Mouse (Mus musculus) cerebellum, adult 11-12 months (tissue): ENCODE results near the gene Tmem189.
"Not testable (repeated sequence)": the region's sequence is repeated elsewhere in the genome, so short reads cannot be mapped to it uniquely, and the experiment has no call there.

ENCODE experiments used
- DNase-seq: peaks from one replicate; pipeline ENCODE4 v3.0.0; 2022

Gene Tmem189

GRCm38 (mm10) chr2:167646411-167646810, 43.2 kb downstream of the Tmem189 start:
- DNase-seq, result no peak

- not testable (repeated sequence) for DNase-seq
Observed at GRCm38 (mm10) chr2:167643356-167644052, 46.1 kb downstream of the Tmem189 start.

DNA sequence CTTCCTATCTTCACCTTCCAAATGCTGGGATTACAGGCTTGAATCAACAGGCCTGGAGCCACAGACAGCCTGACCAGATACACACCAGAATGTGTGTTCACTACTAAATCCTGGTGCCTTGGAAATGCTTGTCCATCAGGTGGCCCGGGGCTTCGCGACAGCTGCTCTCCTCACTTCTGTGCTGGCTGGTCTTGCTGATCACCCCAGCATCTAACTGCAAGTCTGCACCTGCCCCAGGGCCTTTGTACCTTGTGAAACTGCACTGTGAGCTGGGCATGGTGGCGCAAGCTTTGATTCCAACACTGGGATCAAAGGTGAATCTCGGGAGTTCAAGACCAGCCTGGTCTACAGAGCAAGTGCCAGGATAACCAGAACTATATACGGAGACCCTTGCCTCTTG, 47.5 kb downstream of the Tmem189 start:
- no peak for DNase-seq

DNA sequence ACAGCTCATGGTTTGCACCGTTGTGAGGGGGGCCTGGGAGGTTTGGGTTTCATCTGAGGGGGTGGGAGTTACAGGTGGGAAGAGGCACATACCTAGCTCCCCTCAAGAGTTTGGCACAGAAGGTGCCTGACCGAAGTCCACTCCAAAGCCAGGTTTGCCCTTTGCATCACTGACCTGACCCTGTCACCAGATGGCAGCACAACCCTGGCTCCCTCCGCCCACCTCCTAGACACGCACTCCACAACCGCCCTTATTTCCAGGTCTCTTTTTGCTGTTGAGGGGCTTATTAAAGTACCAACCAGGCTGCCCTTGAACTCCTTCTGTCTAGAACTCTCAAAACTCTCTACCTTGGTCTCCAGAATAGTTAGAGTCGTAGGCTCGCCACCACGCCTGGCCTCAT, 48.3 kb downstream of the Tmem189 start:
- DNase-seq, result no peak

- no peak for DNase-seq
Observed at GRCm38 (mm10) chr2:167640279-167640678, 49.3 kb downstream of the Tmem189 start.

- peak; percentile 56 for DNase-seq
Observed at GRCm38 (mm10) chr2:167634865-167635512, 54.6 kb downstream of the Tmem189 start.

- peak; percentile 97 for DNase-seq
Observed at GRCm38 (mm10) chr2:167634338-167634770, 55.3 kb downstream of the Tmem189 start.

- DNase-seq, result peak; percentile 66
Observed at GRCm38 (mm10) chr2:167633537-167633872, 56.1 kb downstream of the Tmem189 start.

DNA sequence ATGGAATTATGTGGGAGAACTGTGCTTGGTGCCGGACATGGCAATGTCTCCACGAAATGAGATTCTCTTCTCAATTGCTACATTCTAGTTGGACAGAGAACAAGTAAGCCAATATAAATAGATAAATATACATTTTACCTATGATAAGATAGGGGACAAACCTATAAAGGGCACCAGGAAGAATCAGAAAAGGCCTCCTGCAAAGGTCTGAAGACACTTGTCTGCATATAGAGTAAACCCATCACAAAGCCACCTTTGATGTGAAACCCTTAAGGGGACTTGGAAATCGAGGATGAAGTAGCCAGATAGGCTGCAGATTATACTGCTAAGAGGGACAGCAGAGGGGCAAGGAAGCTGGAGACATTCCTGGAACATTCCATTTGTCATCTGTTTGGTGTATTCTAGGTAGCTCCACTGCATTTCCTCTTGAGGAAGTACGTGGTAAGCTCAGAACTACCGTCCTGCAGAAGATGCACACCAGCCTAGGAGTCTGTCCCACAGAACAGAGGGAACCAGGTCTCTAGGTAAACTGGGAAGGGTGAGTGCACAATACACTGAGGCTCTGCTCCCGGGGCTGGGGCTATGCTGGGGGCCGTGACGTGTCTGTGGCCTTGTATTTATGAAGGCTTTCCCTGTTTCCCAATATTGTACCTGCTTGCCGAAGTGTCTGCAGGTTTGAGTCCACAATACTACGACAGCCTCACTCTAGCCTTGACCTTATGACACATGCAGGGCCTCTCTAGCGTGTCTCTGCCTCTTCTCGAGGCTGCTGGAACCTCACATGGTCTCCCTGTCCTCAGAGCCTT, 56.7 kb downstream of the Tmem189 start:
- peak; percentile 60 for DNase-seq

GRCm38 (mm10) chr2:167631591-167632448, 57.8 kb downstream of the Tmem189 start, which contains the start of gene Ube2v1:
Gene Ube2v1 (minus strand): TSS chr2:167632095.
- peak; percentile 99 for DNase-seq

- DNase-seq, result peak; percentile 72
Observed at GRCm38 (mm10) chr2:167631181-167631590, 58.4 kb downstream of the Tmem189 start.

DNA sequence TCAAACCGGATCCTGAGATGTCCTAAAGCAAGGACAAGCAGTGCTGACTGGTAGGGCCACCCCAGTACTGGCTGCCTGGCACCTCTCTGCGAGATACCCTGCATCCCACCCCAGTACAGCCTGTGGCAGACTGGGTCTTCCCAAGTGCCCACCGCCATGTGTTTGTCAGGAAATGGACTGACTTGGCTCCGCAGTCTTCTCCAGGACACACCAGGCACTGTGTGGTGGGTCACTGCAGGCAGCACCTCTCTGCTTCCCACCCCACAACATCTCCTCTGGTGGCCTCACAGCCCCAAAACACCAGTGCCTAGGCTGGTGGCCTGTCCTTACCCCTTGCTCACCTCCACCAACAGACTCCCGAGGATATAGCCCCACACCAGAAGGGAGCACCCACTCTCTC, 59.2 kb downstream of the Tmem189 start:
- DNase-seq, result peak; percentile 54

- DNase-seq, result peak; percentile 44
Observed at GRCm38 (mm10) chr2:167629665-167630209, 59.9 kb downstream of the Tmem189 start.

DNA sequence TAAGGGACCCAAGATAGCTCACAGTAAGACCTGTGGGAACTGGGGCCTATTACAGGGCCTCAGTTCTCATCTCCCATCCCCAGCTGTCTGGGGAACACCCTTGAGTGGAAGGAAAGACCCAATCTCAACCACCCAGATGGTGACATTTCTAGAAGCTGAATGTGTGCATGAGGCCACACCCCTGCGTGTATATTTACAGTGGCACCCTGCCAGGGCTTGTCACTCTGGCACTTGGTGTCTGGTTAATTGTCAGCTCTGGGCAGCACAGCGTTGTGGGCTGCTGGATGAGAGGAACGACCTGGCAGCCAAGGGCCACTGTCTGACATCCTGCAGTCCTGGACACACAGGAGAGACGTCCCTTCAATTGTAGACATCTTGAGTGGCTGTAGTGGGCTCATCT, 60.8 kb downstream of the Tmem189 start:
- DNase-seq, result peak; percentile 64

DNA sequence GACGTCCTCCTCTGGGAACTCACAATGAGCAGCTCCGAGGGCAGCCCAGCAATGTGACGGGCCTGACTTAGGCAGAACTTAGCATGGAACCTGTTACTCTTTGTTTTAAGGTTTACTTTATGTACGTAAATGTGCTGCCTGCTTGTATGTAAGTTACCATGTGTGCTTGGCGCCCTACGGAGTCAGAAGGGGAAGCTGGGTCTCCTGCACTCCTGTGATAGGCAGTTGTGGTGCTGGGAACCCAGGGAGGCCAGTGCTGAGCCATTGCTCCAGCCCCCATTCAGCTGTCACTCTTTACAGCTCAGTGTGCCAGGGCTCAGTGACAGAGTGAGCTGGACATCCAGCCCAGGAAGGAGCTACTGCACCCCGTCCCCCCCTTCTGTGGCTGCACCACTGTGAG, 62.6 kb downstream of the Tmem189 start:
- no peak for DNase-seq

GRCm38 (mm10) chr2:167625670-167626069, 64.0 kb downstream of the Tmem189 start:
- peak; percentile 35 for DNase-seq

DNA sequence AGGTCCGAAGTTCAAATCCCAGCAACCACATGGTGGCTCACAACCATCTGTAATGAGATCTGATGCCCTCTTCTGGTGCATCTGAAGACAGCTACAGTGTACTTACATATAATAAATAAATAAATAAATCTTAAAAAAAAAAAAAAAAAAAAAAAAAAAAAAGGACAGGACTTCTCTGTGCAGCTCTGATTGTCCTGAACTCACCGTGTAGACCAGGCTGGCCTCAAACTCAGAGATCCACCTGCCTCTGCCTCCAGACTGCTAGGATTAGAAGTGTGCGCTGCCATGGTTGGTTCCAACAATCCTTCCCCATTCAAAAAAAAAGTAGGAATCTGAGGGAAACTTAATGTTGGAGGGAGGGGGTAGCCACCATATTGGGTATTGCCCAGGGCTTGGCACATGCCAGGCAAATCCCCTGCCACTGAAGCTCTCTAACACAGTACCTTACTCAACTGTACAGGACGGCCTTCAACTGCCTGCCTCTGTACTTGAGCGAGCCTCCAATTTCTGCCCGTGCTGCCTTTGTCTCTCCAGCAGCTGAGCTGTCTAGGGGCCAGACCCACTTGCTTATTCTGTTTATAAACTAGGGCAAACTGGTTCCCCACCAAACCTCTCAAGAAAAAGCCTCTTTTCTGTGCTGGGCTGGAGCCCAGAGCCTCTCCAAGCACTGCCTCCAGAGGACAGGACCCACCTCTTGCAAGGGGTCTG, 65.1 kb downstream of the Tmem189 start:
- DNase-seq, result no peak

GRCm38 (mm10) chr2:167622965-167623364, 66.7 kb downstream of the Tmem189 start:
- DNase-seq, result no peak

- DNase-seq, result peak; percentile 54
Observed at GRCm38 (mm10) chr2:167622352-167622751, 67.3 kb downstream of the Tmem189 start.

DNA sequence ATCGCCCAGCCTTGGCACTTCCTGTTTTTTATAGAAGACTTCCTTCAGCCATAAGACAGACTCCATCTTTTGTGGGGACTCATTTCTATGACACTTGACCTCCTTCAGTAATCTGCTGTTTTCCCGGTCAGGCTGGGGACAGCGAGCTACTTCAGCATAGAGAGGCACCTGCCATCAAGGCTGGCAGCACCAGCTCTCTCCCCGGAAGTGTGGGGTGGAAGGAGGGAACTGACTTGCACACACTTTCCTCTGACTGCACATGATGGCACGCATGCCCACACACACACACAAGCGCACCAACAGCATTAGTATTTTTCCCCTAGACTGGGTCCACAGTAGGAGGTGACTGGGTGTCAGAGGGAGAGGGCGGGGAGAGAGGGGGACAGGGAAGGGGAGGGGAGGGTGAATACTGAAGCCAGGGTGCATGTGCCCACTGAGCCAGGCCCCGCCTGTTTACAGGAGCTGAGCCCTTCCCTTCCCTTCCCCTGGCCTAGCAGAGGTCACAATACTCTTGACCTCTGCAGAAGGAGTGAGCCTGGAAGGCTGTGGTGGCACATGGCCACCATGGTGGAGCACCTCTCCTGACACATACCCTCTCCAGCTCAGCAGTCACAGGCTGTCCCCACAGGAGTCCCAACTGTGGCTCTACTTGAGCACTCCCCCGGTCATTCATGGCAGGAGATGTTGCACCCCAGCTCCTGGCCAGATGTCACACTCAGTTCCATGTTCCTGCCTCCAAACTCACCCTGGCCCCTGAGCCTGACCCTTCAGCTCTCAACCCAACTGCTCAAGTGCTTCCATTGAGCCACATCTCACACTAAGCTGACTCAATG, 68.2 kb downstream of the Tmem189 start:
- no peak for DNase-seq

GRCm38 (mm10) chr2:167617472-167617871, 72.2 kb downstream of the Tmem189 start:
- no peak for DNase-seq
